Mouse (Mus musculus) C2C12 (cell line): ENCODE measurements at regions not wholly inside any gene's neighbourhood (a gene's known extent, or its start where the extent isn't known, plus 50 kb on each side); places are given as distances from the start of the nearest gene placed in this dataset.

Source experiments
- CTCF ChIP-seq: IDR thresholded peaks from one replicate; pipeline ENCODE4 v1.5.1; 2011; ENCODE audit not compliant: control insufficient read depth, insufficient read depth, insufficient read length
- MAX ChIP-seq: IDR thresholded peaks from one replicate; pipeline ENCODE4 v1.6.1; 2011; ENCODE audit warnings: mild to moderate bottlenecking, control low read depth
- USF1 ChIP-seq: IDR thresholded peaks from one replicate; pipeline ENCODE4 v1.6.1; 2011; ENCODE audit warnings: low read depth, mild to moderate bottlenecking, control low read depth, moderate library complexity

DNA sequence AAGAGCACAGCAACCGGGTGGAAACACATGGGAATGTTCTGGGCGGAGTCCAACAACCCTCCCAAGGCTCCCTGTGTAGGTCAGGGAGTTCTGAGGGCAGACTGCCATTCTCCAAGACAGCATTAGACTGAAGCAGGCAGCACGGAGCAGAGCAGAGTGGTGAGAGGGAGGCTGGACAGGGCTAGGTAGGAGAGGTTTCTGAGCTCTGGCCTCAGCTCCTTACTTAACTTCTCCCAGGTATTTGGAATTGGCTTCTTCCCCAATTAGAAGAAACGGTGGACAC lies 162.5 kb upstream of the Spred2 start:
- TF ChIP-seq CTCF = no peak
- TF ChIP-seq MAX = no peak
- TF ChIP-seq USF1 = no peak
